Mouse (Mus musculus) heart, adult 2 months (tissue): ENCODE data around the gene Spns2.

ENCODE experiments used
- CTCF ChIP-seq: fragments of 200-600 bp; IDR thresholded peaks from 2 replicates; pipeline ENCODE4 v1.8.1; 2022; ENCODE audit warnings: antibody characterized with exemption, mild to moderate bottlenecking, moderate library complexity
- POLR2A ChIP-seq: fragments of 200-500 bp; IDR thresholded peaks from 2 replicates; pipeline ENCODE4 v1.6.1; 2011; ENCODE audit warnings: mild to moderate bottlenecking, low read depth, low read length, control low read depth; ENCODE audit not compliant: insufficient read depth

DNA sequence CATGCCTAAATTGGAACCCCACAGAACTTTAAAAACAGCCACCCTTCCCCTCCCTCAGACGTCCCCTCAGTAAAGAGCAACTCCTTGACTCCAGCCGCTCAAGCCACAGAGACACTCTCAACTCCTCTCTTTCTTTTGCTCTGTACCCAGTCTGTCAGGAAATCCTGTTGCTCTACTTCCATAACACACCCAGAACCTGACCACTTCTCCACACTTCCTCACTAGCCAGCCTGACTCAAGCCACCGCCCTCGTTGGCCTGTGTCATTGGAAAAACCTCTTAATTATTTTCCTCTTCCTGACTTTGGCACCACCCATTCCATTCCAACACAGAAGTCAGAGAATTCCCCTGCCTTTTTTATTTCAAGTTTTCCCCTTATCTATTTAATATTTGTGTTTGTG lies 29.5 kb upstream of the Spns2 start:
- TF ChIP-seq POLR2A (no peak), CTCF (no peak)
